Mouse (Mus musculus) G1E-ER4 (cell line): Measurements from ENCODE around the gene 1810010H24Rik. TPM values are rescaled to one million over a fixed set of nuclear protein-coding genes. Genes with fewer than 3 reads are reported as not detected.

Experiments
- GATA1 ChIP-seq: IDR thresholded peaks from one replicate; pipeline ENCODE4 v1.8.0; 2012; ENCODE audit warnings: low read length, inconsistent platforms
- polyA plus RNA-seq: library from polyadenylated mRNA; stranded (reverse); fragments of >175 nt; gene quantifications from 2 replicates; pipeline ENCODE4 v1.2.3, GENCODE M21; 2012

The 1810010H24Rik gene
- polyA plus RNA-seq, 1 experiment = 0.44 TPM

GRCm38 (mm10) chr11:107011171-107011570 is 14.3 kb upstream of the 1810010H24Rik start:
- TF ChIP-seq GATA1 = no peak

DNA sequence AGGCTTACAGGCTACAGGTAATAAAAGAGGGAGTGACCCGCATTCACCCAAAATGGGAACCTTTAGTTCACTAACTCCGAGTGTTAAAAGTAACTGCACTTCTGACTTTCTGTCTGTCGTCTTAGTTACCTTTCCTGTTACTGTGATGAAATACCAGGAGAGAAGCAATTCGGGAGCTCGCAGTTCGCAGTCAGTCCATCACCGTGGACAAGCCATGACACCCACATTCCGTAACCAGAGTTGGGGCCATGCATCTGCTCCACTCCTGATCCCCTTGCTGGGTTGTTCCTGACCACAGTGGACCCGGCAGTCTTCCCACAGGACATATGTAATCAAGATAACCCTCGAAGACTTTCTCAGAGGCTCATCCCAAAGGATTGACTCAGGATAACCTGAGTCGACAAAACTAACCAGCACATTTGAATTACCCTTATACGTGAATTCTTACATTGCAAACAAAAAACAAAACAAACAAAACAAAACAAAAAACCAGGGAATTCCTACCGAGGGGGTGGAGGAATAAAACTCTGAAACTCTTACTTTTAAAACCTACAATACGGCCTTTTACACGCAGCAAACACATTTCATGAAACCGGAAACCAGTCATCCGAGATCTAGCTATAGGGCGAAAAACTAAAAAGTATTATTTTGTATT is 13.7 kb upstream of the 1810010H24Rik start:
- TF ChIP-seq GATA1 = no peak

DNA sequence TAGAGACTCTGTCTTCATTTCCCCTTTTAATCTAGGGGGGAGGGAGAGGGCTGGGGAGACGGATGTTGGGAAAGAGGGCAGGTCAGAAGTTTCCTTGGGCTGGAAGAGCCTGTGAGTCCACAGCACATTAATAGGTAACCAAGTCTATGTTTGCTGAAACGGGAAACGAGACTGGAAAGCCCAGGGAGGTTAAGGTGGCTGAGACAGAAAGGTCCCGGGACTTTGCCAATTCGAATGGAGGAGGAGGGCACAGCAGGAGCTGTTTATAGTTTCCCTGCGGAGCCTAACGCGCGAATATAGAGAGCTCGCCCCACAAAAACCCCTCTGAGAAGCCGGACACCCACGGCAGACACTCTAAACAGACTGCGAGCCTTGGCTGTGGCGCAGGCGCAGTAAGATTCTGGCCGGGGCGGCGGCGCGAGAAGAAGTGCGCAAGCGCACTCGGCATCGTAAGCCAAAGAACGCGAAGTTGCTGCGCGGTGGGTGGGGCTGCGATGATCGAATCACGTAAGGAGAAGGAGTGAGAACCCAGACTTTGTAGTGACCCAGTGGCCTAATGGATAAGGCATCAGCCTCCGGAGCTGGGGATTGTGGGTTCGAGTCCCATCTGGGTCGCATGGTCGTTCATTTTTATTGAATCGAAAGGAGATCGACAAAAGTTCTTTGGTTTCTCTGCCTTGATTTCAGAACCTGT is 13.0 kb upstream of the 1810010H24Rik start:
- no peak for TF ChIP-seq GATA1

DNA sequence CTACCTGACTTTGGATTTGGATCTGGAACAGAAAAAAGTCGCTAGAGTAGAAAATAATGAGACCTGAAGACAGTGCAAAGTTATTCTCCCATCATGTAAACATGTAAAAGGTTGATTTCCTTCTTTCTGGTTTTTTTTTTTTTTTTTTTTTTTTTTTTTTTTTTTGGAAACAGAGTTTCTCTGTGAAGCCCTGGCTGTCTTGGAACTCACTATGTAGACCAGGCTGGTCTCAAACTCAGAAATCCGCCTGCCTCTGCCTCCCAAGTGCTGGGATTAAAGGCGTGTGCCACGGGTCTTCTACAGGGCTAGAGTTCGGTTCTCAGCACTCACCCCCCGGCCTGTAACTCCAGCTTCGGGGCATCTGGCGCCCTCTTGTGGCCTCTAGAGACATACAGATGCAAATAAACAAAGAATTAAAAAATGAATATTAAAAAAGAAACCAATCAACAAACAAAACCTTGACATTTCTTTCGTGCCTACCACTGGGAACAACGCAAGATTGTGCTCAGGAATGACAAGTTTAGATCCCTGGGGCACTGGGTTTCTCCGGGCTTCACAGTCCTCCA is 11.4 kb upstream of the 1810010H24Rik start:
- no peak for TF ChIP-seq GATA1

DNA sequence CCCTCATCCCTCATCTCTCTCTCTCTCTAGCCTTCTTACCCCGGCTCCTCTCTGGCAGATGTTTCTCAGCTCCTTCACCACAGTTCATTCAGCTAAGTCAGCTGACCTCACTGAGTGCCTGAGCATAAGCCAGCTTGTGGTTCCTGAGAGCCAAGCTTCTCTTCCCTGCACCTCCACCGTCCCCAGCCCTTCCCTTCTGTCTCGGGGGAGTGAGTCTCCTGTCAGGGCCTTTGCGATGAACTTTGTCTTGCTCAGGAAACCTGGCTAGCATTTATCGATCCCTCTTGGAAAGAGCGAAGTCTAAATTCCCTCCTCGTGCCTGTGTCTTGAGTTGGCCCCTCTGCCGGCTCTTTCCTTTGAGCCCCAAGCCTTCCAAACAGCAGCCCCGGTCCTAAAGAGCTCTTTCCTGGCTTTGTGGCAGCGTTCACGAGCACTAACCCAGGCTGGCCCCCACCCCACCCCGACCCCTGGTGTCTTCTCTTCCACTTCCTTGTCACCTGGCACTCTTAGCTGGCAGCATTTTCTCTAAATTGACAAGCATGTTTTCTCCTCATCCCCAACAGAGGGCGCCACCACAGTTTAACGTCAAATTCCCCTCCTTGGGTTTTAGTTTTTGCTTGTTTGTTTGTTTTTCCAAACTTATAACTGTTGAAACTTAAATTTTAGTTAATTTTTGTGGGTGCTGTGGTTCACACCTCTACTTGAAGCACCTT is 10.7 kb upstream of the 1810010H24Rik start:
- TF ChIP-seq GATA1 = no peak

GRCm38 (mm10) chr11:107016893-107017292 is 8.6 kb upstream of the 1810010H24Rik start:
- no peak for TF ChIP-seq GATA1

DNA sequence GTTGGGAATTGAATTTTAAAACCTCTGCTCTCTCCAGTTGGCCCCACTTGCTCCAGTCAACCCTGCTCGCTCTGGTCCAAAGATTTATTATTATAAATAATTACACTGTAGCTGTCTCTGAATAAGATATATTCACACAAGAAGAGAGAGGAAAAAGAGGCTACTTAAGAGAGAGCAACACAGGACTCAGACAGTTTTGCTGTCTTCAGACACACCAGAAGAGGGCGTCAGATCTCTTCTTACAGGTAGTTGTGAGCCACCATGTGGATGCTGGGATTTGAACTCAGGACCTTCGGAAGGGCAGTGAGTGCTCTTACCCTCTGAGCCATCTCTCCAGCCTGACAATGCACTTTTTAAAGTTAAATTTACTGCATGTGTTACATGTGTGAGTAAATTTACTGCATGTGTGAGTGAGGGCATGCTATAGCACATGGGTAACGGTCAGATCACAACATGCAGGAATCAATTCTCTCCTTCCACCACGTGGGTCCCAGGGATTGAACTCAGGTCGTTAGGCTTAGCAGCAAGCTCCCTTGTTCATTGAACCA is 8.1 kb upstream of the 1810010H24Rik start:
- TF ChIP-seq GATA1 = no peak

GRCm38 (mm10) chr11:107018606-107019005 is 6.9 kb upstream of the 1810010H24Rik start:
- TF ChIP-seq GATA1 = no peak

DNA sequence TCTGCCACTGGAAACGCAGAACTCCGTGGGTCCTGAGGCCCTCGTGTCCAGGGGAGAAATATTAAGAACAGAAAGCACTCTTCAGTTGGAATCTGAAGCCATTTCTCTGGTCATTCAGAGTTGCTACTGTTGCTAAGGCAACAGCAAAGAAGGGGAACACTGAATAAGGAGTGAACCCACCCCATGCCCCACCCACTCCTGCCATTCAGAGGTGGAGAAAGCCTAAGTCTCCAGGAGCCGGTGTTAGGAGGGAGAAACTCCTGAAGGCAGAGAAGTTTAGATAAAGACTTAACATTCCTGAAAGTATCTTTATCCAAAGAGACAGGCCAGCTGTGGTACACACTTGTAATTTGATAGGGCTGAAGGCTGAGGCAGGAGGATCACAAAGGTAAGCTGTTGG is 6.2 kb upstream of the 1810010H24Rik start:
- no peak for TF ChIP-seq GATA1

DNA sequence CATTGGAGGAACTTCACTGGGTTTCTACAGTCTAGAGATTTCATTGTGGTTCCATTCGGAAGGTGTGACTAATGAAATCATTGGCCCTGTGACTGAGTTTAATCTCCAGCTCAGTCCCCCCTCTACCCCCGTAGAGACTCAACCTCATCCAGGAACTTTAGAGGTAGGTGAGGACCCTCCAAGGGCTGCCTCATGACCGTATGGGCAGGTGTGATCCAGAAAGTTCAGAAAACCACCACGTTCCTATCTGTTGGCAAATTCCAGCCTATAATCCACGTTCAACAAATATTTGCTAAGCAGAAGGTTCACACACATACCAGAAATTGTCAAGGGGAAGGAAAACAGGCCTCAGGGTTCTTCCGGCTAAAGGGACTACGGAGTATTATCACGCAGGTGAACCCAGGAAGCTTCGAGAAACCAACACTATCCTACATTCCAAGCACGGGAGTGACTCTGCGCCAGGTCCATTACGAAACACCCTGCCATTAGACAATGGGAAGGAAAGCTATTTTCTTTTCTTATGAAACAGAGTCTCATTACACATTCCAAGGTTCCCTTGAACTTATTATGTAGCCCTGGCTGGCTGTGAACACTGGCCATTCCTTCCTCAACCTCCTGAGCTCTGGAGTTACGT is 3.3 kb upstream of the 1810010H24Rik start:
- no peak for TF ChIP-seq GATA1

DNA sequence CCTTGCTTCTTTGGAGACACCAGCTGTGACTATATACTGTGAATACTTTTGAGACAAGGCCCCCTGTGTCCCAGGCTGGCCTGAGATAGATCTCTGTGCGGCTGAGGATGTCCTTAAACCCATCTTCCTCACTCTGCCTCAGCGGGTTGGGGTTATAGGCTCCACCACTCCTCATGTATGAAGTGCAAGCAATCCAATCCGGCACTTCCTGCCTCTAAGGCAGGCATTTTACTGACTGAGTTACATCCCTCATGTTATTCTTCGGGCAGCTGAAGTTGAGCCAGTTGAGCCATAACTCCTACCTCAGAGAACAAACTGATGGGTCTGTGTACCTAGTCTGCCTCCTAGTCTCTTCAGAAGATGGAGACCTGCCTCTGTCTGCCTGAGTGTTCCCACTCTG is 1.1 kb upstream of the 1810010H24Rik start:
- TF ChIP-seq GATA1 = no peak

GRCm38 (mm10) chr11:107026554-107027430 is 1.3 kb downstream of the 1810010H24Rik start:
- no peak for TF ChIP-seq GATA1

GRCm38 (mm10) chr11:107027431-107028274 is 2.2 kb downstream of the 1810010H24Rik start:
- no peak for TF ChIP-seq GATA1

- no peak for TF ChIP-seq GATA1
Measured at GRCm38 (mm10) chr11:107028275-107028618, 2.8 kb downstream of the 1810010H24Rik start.
